Mouse (Mus musculus) limb, embryonic 12.5 days (tissue): ENCODE measurements at regions not wholly inside any gene's neighbourhood (a gene's known extent, or its start where the extent isn't known, plus 50 kb on each side); places are given as distances from the start of the nearest gene placed in this dataset.
A peak's percentile ranks its signal among the peaks of the same experiment; 100 is the strongest.

ENCODE experiments used
- ATAC-seq: fragments of 200-750 bp; cut with Nextera tagmentation; 2 replicates; pipeline ENCODE4 v1.8.0; 2017; ENCODE audit warnings: low read depth, moderate TSS enrichment; ENCODE audit not compliant: insufficient number of reproducible peaks, insufficient read depth, low FRiP score, low TSS enrichment
- H3K27ac ChIP-seq: fragments of 300-500 bp; sonication (generic); 2 replicates; pipeline ENCODE4 v1.5.1; 2016; ENCODE audit warnings: mild to moderate bottlenecking, moderate library complexity
- H3K27me3 ChIP-seq: fragments of 300-500 bp; sonication (generic); 2 replicates; pipeline ENCODE4 v1.6.1; 2016; ENCODE audit warnings: mild to moderate bottlenecking, moderate library complexity
- H3K36me3 ChIP-seq: fragments of 300-500 bp; sonication (generic); 2 replicates; pipeline ENCODE4 v1.6.1; 2016; ENCODE audit warnings: mild to moderate bottlenecking, moderate library complexity
- H3K4me1 ChIP-seq: fragments of 300-500 bp; sonication (generic); replicated peaks from 2 replicates; pipeline ENCODE4 v1.6.1; 2016
- H3K4me2 ChIP-seq: fragments of 300-500 bp; sonication (generic); 2 replicates; pipeline ENCODE4 v1.6.1; 2016; ENCODE audit warnings: mild to moderate bottlenecking, moderate library complexity
- H3K4me3 ChIP-seq: fragments of 300-500 bp; sonication (generic); replicated peaks from 2 replicates; pipeline ENCODE4 v1.5.1; 2016; ENCODE audit warnings: mild to moderate bottlenecking
- H3K9ac ChIP-seq: fragments of 300-500 bp; sonication (generic); replicated peaks from 2 replicates; pipeline ENCODE4 v1.6.1; 2016; ENCODE audit warnings: mild to moderate bottlenecking, moderate library complexity
- H3K9me3 ChIP-seq: fragments of 300-500 bp; sonication (generic); 2 replicates; pipeline ENCODE4 v1.6.1; 2016; ENCODE audit warnings: mild to moderate bottlenecking, moderate library complexity
- WGBS: fragments of 180-500 bp; shearing (Covaris S2); methylation state at CpG from one replicate; pipeline ENCODE4 v1.1.7; 2016; 5-methylcytosine and 5-hydroxymethylcytosine counted together

DNA sequence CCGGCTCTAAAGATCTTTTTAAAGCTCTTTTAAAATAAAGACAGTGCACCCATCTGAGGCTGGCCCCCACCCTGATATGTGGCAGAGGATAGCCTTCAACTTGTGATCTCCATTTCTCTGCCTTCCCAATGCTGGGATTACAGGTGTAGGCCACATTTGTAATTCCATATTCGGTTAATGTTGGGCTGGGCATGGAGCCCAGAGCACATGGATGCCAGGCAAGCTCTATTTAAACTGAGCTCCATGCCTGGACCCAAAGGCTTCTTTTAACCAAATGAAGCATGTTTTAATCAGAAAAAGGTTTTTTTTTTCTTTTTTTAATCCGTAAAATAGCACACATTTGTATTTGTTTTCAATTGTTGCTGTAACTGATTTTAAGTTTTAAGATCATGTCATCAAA, 82.2 kb upstream of the Eif4g2 start:
- Histone ChIP-seq H3K36me3 (no peaks in the 10 kb centered on the region), H3K4me3 (no peak overlapping the region), H3K4me1 (no peaks in the 10 kb centered on the region), H3K27me3 (no peaks in the 10 kb centered on the region), H3K9me3 (no peaks in the 10 kb centered on the region), H3K9ac (no peak overlapping the region), H3K4me2 (no peak overlapping the region), H3K27ac (no peak overlapping the region)
- no peak for ATAC-seq
- WGBS, result 84% methylated on average over 3 of the region's 3 CpGs

DNA sequence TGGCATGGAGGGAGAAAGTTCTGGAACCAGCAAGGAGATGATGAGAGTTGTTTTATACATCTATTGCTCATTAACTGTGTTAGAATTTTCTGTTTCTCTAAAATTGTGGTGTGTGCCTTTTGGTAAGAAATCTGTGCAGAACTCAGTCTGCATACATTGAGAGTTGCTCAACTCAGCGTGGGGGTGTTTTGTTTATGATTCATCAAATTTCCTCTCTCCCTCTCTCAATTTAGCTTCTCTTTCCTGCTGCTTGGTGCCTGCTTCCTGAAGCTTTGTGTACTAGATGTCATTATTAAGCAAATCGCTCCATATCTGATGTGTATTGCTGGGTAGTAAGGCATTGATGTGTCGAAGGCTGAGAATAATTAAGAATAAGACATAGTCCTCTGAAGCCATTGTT, 81.4 kb upstream of the Eif4g2 start:
- Histone ChIP-seq H3K27ac (no peak overlapping the region), H3K36me3 (no peaks in the 10 kb centered on the region), H3K4me3 (no peak overlapping the region), H3K4me2 (no peak overlapping the region), H3K9ac (no peak overlapping the region), H3K27me3 (no peaks in the 10 kb centered on the region), H3K9me3 (no peaks in the 10 kb centered on the region), H3K4me1 (no peaks in the 10 kb centered on the region)
- no peak for ATAC-seq
- WGBS, result 93% methylated on average over 3 of the region's 3 CpGs

DNA sequence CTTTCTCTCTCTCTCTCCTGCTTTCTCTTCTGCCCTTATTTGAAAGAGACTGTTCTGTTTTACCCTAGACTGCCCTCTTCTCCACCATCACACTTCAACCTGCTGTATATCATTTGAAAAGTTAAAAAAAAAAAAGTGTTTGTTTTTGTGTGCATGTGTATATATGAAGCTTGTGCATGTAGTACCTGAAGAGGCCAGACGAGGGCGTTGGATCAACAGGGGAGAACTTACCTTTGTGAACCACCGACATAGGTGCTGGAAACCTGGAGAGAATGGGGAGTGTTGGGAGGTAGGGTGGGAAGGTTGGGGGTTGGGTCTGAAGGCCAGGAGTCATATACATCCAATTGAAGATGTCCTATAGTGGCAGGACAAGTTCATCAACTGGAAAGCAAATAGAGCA, 81.0 kb upstream of the Eif4g2 start:
- ATAC-seq, result no peak
- Histone ChIP-seq H3K36me3 (no peaks in the 10 kb centered on the region), H3K27me3 (no peaks in the 10 kb centered on the region), H3K4me2 (no peak overlapping the region), H3K27ac (no peak overlapping the region), H3K9me3 (no peaks in the 10 kb centered on the region), H3K4me3 (no peak overlapping the region), H3K9ac (no peak overlapping the region), H3K4me1 (no peaks in the 10 kb centered on the region)
- 48% methylated on average over 3 of the region's 3 CpGs for WGBS

DNA sequence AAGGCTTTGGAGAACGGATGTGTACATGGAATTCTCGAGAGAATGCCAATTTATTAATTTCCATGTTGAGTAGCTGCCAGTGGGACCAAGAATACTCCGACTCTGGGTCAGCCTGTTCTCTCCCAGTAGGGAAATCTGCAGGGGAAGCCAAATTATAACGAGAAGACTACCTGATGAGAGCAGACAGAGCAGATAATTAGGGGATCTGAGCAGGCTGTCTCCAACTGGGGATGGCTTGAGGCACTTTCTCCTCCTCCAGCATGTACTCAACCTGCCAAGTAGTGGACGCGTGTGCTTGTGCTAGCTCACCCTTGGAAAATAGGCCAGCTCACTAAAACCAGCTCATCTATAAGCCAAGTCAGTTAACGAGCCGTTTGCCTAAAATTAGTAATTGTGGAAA, 80.5 kb upstream of the Eif4g2 start:
- WGBS, result 66% methylated on average over 8 of the region's 8 CpGs
- H3K27ac ChIP-seq, result no peak overlapping the region
- no peak for ATAC-seq
- peaks cover under 1% of the 10 kb centered on the region; the same call in 1 of the 2 replicates for H3K4me1 ChIP-seq
- no peak overlapping the region for H3K4me2 ChIP-seq
- H3K27me3 ChIP-seq, result no peaks in the 10 kb centered on the region
- H3K9ac ChIP-seq, result no peak overlapping the region
- no peak overlapping the region for H3K4me3 ChIP-seq
- no peaks in the 10 kb centered on the region for H3K9me3 ChIP-seq
- no peaks in the 10 kb centered on the region for H3K36me3 ChIP-seq

DNA sequence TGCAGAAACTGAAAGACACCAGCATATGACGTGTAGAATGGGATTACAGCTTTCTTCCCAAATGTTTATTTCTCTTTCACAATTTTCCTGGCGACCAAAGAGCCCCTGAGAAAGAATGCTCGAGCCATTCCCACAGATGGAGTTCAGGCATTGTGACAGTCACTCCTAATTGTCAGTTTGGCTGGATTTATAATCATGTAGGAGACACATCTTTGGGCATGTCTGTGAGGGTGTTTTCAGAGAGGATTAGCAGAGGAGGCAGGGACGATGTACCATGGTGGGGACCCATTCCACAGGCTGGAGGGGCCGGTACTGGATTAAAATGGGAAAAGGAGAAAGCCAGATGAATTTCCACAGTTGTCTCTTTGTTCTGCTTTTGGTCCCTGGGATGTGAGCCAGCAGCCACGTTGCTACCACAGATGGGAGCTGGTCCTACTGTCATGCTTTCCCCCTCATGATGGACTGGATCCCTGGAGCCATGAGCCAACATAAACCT, 76.0 kb upstream of the Eif4g2 start:
- no peak overlapping the region for H3K27ac ChIP-seq
- 69% methylated on average over 6 of the region's 6 CpGs for WGBS

DNA sequence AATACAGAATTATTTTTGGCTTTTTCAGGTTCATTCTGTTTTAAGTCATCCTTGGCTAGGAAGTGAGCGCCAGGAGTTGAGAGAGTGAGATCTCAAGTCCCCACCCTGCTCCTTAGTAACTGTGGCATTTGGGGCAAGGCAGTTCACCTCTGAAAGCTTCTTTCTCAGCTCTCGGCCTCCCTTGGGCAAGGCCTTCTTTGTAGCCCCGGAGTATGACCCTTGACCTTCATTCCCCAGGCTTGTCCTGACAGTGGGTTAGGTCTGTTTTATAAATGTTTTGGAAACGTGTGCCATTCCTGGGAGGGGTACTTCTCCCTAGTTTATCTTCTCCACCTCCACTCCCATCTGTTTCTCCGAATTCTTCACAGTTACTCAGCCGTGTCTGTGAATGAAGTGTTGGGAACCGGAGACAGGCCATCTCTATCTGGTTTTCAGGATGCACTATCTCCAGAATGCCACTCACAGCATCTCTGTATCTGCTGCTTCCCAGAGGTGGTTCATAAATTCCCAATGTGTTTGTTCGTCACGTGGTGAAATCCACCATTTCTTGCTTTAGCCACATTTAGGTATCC, 75.0 kb upstream of the Eif4g2 start:
- peak overlapping the region; percentile 87 for H3K27ac ChIP-seq
- no peaks in the 10 kb centered on the region for H3K27me3 ChIP-seq
- no peak overlapping the region; the same call in 1 of the 2 replicates for H3K9ac ChIP-seq
- H3K4me1 ChIP-seq, result peaks cover 23% of the 10 kb centered on the region
- H3K4me2 ChIP-seq, result peak overlapping the region; percentile 35
- ATAC-seq, result no peak
- 61% methylated on average over 9 of the region's 9 CpGs for WGBS
- no peak overlapping the region for H3K4me3 ChIP-seq
- H3K9me3 ChIP-seq, result no peaks in the 10 kb centered on the region
- H3K36me3 ChIP-seq, result no peaks in the 10 kb centered on the region

More for the DNA sequence above, 76.0 kb upstream of the Eif4g2 start:
- Histone ChIP-seq H3K4me3 (no peak overlapping the region), H3K9ac (no peak overlapping the region), H3K9me3 (no peaks in the 10 kb centered on the region), H3K27me3 (no peaks in the 10 kb centered on the region), H3K4me1 (peaks cover 23% of the 10 kb centered on the region), H3K4me2 (no peak overlapping the region), H3K36me3 (no peaks in the 10 kb centered on the region)
- ATAC-seq, result no peak

DNA sequence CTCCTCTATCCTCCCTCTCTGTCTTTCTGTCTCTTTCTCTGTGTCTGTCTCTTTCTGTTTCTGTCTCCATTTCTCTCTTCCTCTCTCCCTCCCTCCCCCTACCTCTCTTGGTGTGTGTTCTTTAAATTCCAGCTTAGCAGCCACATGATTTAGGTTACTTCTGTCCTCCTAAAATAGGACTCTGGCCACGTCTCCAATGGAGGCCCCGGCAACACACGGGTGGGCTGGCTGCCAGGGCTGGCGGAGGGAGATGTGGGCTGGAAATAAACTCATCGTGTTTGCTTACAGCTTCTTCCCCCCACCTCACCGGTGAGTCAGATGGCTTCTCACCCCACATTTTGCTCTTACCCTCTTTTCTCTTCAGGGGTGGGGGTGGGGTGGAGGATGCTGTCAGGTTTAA, 74.5 kb upstream of the Eif4g2 start:
- Histone ChIP-seq H3K36me3 (no peaks in the 10 kb centered on the region), H3K4me2 (peak overlapping the region; percentile 35), H3K4me1 (peaks cover 23% of the 10 kb centered on the region), H3K4me3 (no peak overlapping the region), H3K9ac (no peak overlapping the region), H3K9me3 (no peaks in the 10 kb centered on the region), H3K27ac (peak overlapping the region; percentile 87), H3K27me3 (no peaks in the 10 kb centered on the region)
- 0 out of 2 replicates have a peak, but pooled peaks have one; percentile 33 for ATAC-seq
- WGBS, result 20% methylated on average over 6 of the region's 6 CpGs

DNA sequence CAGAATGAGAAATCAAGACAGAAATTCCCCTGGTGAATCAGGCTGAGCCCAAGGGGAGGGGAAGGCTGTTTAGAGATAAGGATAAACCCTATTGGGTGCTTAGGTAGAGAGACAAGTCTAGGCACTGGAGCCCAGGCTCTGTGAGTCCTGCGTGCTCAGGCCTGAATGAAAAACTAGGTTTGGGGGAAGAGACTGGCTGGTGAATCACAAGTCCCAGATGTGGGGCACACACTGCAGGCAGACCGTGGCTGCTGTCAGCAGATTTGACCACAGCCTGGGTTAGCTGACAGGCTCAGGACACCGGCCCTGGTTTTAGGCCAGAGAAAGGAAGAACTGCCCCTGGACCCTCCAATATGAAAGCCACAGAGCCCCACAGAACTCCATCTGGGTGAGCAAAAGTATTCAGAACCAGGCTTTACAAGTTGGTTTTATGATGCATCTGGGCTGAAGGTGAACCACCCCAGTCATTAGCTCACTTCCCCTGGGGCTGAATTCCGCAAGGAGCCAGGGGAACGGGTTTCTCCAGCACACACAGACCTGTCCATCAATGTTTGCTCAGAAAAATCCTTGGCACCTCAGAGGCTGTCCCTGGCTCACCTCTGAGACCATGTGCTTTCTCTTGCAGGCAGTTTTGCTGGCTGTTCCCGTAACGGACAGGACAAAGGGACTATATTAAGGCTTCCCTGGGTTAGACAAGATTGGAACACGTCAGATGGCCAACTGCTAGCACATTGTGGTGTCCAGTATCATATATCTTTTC, 73.8 kb upstream of the Eif4g2 start:
- H3K4me2 ChIP-seq, result peak overlapping the region; percentile 35
- ATAC-seq, result peak; percentile 67
- peak overlapping the region; percentile 87 for H3K27ac ChIP-seq
- 19% methylated on average over 8 of the region's 8 CpGs for WGBS
- no peak overlapping the region for H3K4me3 ChIP-seq
- H3K9ac ChIP-seq, result no peak overlapping the region
- H3K27me3 ChIP-seq, result no peaks in the 10 kb centered on the region
- no peaks in the 10 kb centered on the region for H3K36me3 ChIP-seq
- H3K4me1 ChIP-seq, result peaks cover 23% of the 10 kb centered on the region
- H3K9me3 ChIP-seq, result no peaks in the 10 kb centered on the region

DNA sequence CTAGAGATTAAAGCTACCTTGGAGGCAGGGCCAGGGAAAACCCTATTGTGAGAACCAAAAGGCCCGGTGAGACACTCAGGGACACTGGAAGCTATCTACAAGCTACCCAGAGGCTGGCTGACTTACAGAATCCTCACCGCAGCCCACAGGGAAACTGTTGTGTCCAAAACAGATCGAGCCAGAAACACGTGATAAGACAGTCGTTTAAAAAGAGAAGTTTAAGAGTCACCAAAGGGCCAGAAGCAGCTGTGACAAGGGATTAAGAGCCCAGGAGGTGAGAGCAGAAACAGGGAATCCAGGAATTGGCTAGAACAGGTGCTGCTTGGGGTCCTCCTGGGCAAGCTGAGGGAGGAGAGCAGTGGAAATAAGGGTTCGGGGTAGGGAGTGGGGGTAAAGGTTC, 73.2 kb upstream of the Eif4g2 start:
- H3K27ac ChIP-seq, result peak overlapping the region; percentile 87
- H3K4me1 ChIP-seq, result peaks cover 23% of the 10 kb centered on the region
- no peak for ATAC-seq
- no peak overlapping the region for H3K4me3 ChIP-seq
- no peak overlapping the region for H3K4me2 ChIP-seq
- no peaks in the 10 kb centered on the region for H3K36me3 ChIP-seq
- H3K9me3 ChIP-seq, result no peaks in the 10 kb centered on the region
- no peaks in the 10 kb centered on the region for H3K27me3 ChIP-seq
- 45% methylated on average over 6 of the region's 6 CpGs for WGBS
- H3K9ac ChIP-seq, result no peak overlapping the region

DNA sequence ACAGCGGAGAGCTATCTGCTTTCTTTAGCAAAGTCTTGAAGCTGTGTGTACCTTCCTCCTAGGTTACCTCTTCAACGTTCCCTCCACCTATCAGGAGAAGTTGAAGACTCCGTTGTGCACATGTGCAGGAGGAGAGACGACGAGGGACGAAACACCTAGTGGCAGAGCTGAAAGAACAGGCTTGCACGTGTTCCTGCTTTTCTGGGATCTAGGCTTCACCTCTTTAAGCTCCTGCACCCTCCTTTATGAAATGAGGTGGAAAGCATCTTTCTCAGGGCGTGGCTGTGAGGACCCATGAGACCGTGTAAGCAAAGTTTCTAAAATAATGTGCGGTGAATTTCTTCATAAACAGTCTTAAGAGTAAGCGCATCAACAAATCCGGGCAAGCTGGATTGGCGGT, 71.4 kb upstream of the Eif4g2 start:
- H3K4me3 ChIP-seq, result no peak overlapping the region
- WGBS, result 84% methylated on average over 13 of the region's 13 CpGs
- no peak overlapping the region for H3K9ac ChIP-seq
- peaks cover 23% of the 10 kb centered on the region for H3K4me1 ChIP-seq
- H3K27ac ChIP-seq, result no peak overlapping the region
- no peaks in the 10 kb centered on the region for H3K27me3 ChIP-seq
- H3K36me3 ChIP-seq, result no peaks in the 10 kb centered on the region
- H3K4me2 ChIP-seq, result no peak overlapping the region
- no peak for ATAC-seq
- H3K9me3 ChIP-seq, result no peaks in the 10 kb centered on the region

DNA sequence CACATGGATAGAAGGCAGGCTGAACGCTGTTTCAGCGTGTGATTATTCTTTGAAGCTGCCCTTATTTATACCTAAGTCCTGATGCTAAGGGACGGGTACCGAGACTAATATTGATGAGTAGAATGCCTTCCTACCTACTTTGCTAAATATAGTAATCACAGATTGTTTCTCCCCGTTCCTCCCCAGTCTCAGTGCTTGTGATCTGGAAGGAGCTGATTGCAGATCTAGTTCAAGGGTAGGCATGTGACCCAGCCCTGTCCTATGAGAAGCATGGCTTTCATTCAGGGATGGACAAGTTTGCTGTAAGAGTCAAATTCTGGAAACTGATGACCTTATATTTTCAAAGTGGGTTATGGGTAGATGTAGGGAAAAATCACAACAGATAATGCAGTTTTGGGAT, 67.7 kb upstream of the Eif4g2 start:
- H3K9me3 ChIP-seq, result no peaks in the 10 kb centered on the region
- 90% methylated on average over 5 of the region's 5 CpGs for WGBS
- H3K9ac ChIP-seq, result no peak overlapping the region
- ATAC-seq, result no peak
- H3K27ac ChIP-seq, result no peak overlapping the region
- H3K4me1 ChIP-seq, result no peaks in the 10 kb centered on the region
- no peak overlapping the region for H3K4me2 ChIP-seq
- no peaks in the 10 kb centered on the region for H3K36me3 ChIP-seq
- H3K4me3 ChIP-seq, result no peak overlapping the region
- no peaks in the 10 kb centered on the region for H3K27me3 ChIP-seq

DNA sequence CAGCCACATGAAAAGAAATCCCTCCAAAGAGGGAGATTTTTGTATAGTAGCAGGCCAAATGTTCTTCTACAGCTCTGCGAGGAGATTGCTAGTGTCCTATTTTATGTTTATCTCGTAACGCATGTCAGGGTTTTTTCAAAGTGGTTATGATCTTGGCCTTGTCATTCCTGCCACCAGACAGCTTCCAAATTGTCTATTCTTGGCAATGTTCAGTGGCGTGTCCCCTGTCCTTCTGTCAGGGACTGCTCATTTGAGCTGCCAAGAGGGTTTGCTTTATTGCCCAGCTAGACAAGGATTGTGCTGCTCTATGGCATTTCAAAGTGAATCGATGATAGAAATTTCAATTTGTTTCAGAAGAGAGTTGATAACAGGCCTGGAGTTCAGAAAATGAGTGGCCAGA, 67.3 kb upstream of the Eif4g2 start:
- ATAC-seq, result no peak
- H3K27ac ChIP-seq, result no peak overlapping the region
- 90% methylated on average over 5 of the region's 5 CpGs for WGBS
- H3K9ac ChIP-seq, result no peak overlapping the region
- no peak overlapping the region for H3K4me3 ChIP-seq
- no peaks in the 10 kb centered on the region for H3K27me3 ChIP-seq
- no peaks in the 10 kb centered on the region for H3K9me3 ChIP-seq
- H3K36me3 ChIP-seq, result no peaks in the 10 kb centered on the region
- no peak overlapping the region for H3K4me2 ChIP-seq
- H3K4me1 ChIP-seq, result no peaks in the 10 kb centered on the region
